Mouse (Mus musculus): ENCODE data around the gene Cnnm3.

DNA sequence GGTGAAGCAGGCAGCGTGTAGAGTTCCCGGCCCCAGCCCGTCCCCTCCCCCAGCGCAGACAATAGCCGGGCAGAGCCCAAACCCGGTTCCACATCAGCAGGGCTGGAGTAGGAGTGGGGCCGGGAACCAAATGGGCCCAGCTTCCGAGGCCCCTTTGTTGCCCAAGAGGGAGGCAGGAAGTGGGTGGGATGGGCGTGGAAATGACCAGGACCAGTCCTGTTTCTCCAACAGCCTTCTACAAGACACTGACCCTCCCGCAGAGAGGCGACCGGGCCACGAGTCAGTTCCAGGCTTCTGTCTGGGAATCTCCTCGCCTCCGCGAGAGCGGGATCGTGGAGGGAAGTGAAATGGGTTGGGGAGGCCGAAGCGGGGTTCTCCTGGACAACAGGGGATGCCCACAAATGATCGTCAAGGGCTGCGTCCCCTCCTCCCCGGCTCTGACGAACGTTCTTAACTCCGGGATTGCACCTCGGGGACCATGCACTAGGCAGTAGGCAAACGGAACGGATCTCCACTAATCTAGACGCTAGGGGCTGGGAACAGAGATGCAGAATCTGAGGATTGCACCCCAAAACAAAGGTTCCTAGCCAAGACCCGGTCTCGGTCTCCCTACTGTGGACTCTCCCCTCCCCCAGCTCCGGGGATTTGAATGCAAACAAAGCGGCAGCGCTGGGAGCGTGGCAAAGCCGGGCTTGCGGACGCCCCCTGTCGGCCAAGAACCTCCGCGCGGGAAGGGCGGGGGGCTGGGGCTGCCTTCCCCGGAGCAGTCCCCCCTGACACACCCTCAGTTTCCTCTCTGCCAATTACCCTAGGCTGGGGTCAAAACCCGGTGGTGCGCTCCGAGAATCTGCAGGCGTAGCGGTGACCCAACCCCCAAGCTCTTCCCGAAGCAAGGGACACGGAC, 45.1 kb downstream of the Cnnm3 start:
- TF ChIP-seq POLR2A (IDR thresholded peaks at IDR 0.05; ENCODE audit: borderline replicate concordance, extremely low read depth, insufficient read depth, insufficient read length, poor library complexity, severe bottlenecking) (peak; percentile 70; the same call in 1 of the 2 replicates), CTCF (IDR thresholded peaks at IDR 0.05; ENCODE audit: borderline replicate concordance, extremely low read depth, insufficient read depth, insufficient read length) (peak; percentile 92)

Data from brain, embryonic 14.5 days (tissue).